Mouse (Mus musculus) thymus, postnatal 10 days (tissue): ENCODE measurements around the gene Vapb.

Experiments used
- DNase-seq, 2 experiments: peaks; one replicate each; pipeline ENCODE4 v3.0.0; 2021; ENCODE audit warnings: low spot score in 2 of 2

Gene Vapb

DNA sequence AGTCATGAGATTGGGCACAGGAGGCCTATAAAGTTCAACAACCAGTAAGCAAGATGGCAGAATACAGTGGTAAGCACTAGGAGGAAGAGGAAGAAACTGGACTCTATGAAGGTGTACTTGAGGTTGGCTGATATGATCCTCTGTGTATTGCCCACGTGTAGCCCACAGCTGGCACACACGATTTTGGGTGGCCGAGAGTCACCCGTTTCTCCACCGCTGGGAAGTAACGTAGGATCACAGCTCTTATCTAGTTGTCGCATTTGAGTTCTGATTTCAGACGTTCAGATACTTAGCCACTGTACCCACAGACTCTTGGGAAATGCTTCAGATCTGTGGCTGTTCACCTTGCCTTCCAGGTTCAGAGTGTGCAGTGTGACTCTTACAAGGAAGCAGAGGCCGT lies 921 bp downstream of the Vapb start:
- DNase-seq: no peak

DNA sequence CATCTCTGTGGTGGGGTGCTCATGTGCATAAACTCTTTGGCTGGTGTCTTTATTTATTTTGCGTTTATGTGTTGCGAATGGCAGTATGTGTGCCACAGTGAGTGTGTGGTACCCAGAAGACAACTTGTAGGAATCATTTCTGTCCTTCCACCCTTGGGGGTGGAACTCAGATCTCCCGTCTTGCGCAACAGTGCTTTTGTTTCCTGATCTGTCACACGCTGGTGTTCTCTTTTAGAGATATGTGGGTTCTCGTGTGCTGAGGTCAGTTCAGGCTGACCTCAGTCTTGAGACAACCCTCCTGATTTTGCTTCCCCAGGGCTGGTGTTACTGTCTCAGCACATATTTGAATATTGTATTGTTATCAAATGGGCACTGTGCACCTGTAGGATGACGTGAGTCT lies 1.8 kb downstream of the Vapb start:
- DNase-seq: no peak

DNA sequence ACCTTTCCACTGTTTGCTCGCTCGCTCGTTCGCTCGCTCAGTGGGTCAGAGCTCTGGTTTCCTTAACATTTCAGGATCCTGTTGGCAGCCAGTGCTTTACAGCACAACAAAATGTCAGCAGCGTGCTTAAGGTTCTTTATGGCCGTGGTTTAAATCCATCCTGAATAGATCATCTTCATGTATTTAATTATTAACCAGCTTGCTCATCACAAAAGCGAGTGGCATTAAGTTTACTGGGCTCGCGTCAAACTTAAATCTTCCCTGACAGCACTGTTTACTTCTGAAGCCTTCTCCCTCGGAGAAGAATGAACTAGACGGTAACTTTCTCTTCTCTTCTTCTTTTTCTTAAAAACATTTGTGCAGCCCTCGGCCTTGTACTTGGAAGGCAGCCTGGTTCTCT lies 4.8 kb downstream of the Vapb start:
- DNase-seq: no peak

DNA sequence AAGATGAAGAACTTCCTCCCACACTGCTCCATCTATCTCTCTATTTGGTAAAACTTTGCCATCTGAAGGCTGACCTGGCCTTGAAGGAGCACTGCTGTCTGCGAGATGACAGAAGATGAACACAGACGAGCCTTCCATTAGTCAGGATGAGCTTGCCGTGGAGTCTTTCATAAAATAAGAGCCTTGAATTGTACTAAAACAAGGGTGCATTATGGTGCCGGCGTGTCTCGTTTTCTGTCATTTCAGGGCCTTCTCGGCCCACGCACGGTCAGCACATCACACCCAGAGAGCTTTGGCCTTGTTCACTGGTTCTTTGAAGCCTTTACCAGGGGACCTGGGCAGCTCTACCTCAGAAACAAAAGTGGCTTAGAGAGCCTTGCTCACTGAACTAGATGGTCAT lies 5.4 kb downstream of the Vapb start:
- no peak for DNase-seq

DNA sequence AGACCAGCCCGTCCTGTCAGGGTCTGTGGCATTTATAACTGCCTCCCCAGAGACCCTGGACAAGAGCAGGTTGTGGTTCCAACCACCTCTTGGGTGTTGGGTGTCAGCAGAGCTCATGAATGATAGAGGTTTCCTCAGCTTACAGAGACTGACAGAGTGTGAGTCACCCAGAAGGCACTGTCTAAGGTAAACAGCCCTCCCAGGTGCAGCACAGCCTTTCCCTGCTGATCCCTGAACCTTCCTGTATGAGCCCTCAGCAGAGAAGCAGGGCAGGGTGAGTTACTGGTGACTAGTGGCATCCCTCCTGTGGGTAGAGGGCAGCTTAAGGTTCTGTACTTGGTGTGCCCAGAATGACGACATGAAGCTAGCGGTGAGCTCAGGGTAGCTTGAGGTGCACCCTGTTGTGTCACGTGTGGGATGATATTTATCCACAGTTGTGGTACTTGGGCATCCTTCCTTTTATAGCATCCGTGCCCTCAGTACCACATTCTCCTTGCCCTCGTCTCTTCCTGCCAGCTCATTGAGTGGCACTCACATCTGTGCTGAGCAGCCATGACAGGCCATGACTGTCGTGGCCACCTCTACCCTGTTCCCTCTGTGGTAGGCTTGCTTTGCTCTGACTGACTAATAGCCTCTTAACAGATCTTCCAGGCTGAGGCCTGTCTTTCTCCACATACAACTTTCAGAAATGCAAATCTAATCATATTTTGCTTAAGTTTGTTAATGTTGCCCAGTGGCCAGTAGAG lies 6.9 kb downstream of the Vapb start:
- DNase-seq: no peak

DNA sequence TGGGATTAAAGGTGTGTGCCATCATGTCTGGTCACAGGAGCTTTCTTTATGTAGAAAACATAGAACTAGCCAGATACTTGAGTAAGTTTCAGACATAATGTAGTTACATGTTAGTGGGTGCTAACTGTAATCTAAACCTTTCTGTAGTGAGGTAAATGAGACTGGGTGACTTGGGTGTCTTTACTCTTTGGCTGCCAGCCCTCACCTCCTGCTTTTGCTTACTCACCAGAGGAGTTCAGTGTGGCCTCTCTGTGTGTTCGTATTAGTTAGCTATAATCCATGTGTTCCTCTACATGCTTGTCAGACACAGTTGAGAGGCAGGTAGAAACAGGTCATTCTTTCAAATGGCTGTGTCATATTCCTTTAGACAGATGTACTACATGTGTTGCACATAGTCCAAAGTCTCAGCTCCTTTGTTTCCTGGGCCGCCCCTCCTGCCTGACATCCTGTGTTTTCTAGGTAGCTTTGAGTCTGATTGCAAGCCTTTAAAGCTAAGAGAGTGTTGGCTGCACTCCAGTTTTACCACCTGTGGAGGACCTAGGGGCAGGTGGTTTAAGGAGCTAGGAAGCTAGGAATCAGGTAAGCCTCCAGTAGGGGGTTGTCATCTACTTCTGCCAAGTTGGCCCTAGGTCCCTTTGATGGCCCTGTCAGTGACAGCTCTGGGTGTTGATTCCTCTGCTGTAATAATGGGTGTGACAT lies 11.8 kb downstream of the Vapb start:
- no peak for DNase-seq

DNA sequence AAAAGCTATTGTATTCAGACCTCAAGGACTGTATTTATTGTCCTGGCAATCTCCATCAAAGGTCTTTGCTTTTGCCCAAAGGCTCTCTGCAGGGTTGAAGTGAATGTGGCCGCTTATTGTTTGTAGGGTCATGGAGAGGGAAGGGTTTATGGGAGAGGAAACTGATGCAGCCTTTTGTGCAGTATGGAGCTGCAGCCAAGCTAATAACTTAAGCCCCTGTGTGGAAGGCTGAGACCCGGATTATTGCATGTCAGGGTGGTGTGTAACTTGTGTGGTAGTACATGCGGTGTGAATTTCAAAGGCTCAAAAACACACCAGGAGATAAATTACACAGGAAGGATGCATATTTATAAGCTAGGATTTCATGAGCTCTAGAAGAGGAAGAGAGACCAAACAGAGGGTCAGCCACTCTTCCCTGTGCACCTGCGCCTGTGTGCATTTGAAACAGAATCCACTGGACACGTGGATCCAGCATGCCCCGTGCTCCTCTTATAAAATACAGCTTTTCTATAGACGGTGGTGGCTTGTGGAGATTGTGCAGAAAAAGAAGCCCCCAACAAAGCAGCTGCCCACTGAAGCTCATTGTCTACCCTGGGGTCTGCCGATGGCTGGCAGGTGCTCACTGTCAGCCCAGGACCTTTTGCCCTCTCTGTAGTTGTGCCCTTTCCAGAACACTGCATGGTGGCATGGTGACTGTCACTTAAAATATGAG lies 18.3 kb downstream of the Vapb start:
- DNase-seq: no peak

DNA sequence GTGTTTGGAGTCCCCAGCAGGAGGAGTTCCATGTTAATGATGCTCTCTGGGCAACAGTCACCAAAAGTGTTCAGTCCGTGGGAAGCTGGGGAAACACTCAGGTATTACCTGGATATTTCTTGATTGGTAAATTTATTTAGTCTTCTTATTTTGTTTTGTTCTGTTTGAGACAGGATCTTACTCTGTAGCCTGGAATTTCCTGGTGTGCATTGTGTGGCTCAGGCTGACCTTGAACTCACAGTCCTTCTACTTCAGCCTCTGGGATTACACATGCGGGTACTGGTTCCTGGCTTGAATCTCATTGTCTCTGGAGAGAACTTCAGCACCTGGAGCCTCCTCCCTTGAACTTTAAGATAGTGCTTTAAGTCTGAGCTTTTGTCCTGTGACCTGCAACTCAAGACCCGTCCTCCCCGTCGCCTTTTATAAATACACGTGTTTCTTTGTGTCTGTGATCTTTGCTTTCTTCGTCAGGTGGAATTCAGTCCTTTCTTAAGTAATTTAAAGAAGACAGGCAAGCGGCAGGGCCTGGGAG lies 20.4 kb downstream of the Vapb start:
- no peak for DNase-seq

DNA sequence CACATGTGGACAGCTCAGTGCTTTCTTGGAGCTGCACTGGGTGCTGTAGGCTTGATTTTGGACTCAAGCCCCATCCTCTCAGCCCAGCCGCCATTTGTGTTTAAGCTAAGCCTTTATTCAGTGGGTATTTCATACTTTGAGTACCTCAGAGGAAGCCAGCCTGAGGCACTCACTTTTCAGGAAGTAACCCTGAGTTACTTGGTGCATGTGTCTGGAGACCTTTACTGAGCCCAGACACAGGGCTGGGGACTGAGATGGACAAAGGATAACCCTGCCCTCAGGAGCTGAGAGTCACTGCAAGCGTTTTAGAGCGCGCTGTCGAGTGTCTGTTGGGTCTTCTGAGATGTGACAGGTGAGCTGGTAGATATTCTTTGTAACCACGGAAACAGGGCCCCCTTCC lies 23.3 kb downstream of the Vapb start:
- no peak for DNase-seq

DNA sequence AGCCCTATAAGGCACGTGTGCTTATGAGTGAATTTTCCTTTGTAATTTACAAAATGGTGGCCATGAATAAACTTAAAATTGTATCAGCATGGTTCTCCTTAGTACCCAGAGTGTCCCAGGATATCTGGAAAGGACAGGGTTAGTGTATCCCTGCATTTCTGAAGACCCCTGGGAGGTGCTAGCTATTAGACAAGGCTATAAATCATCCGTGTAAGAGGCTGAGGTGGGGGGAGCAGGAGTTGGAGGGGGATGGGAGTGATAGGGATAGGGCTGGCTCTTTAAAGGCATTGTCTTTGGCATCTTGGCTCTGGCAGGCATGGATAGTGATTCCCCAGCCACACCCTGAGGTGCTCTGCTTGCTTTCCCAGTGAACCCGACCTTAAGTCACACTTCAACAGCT lies 27.3 kb downstream of the Vapb start:
- no peak for DNase-seq

DNA sequence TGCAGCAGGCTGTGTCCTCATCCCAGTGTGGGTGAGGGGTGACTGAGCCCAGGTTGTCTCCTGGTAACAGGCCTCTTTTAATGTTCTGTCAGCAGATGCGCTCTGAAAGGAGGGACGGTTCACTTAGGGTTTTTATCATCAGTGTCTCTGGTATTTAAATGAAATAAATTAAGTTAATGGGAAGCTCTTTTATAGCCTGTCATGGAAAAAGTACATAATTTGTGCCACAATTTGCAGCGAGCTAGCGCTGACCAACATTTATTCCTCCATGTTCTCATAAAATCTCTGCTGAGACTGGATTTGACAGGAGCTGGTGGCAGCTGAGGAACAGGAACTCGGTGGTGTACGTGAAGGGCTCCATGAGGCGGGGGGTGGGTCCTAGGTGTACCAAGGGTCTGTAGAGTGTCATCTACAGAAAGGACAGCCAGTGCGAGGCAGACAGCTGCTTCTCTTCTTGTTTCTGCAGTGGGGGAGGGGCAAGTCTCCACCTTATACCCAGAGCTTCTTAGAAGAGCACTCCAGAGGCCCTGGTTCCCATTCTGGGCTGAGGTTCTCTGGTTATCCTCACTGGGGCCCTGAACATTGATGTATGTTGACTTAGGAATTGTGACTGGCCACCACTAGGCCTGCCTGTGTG lies 30.8 kb downstream of the Vapb start:
- no peak for DNase-seq

DNA sequence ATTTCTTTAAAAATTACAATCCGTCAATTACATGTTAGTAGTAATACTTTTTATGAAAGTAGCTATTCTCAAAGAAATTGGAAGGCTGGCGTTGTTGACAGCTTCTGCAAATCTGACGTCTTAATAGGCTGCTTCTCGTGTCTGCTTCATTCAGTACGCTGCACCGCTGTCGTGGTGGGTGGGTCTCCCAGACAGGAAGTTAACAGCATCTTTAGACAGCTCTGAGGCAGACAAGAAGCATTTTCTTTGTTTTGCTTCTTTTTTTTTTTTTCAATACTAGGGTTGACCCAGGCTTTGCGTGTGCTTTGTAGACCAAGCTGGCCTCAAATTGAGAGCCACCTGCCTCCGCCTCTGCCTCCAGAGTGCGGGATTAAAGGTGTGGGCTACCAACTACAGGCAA lies 31.9 kb downstream of the Vapb start:
- peak; percentile 20 to 31 for DNase-seq

DNA sequence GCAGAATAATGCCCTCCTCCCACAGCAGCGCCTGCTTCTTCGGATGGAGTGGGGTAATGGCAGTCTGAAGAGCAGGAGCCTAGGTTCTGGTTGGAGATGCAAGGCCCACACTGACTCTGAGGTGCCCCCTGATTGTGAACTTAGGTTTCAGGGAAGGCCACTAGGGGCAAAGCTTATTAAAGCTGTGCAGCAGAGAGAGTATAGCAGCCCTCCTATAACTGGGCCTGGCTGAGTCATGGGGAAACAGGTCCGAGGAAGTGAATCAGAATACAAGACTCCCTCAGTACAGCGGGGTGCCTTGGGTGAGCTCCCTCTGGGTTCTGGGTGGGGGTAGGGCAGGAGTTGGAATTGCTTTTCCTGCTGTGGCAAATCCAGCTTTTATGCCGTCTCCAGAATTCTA lies 33.3 kb downstream of the Vapb start:
- DNase-seq: no peak

DNA sequence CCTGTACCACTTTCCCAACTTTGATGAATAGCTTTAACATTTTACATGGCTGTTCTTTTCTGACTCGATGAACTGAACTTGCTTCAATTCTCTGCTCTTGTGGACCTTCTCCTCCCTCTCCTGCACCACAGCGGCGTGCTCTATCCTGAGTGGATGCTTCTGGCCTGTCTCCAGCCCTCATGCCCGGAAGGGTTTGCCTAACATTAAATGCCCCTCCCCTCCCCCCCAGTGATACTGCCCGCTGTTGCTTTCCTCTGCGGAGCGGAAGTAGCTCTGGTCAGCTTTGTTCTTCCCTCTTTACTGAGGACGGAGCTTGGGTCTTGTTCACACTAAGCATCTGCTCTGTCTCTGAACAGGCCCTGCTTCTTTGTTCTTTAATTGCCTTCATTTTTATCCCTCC lies 34.4 kb downstream of the Vapb start:
- DNase-seq: no peak

DNA sequence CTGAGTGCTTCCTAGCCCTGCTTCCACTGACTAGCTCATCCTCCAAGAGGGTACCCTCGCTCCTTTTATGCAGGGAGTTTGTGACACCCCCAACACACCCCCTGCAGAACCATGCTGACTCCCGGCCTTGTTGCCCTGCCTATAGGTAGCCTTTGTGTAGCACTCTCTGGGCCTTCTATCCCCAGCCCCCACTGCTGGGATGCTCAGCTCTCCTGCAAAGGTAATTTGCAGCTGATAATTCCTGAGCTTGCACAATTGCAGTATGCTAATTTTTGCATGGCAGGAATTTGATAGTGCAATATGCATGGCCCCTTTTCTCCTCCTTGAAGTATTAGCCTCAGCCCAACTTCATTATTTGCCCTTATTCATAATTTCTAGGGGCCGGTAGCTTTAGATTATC lies 38.2 kb downstream of the Vapb start:
- no peak for DNase-seq

DNA sequence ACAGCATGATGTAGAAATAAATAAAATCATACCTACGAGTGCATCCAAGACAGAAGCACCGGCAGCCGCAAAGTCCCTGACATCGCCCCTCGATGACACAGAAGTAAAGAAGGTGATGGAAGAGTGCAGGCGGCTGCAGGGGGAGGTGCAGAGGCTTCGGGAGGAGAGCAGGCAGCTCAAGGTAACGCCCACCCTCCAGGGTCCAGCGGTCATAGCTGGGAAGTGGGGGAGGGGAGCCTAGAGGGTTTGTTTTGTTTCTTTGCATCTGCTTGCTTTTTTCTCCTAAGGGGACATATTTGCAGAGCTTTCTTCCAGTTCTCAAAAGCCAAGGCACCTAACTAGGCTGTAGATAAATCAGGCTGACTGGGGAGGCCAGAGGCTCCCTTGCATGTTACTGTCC lies 38.8 kb downstream of the Vapb start:
- no peak for DNase-seq

DNA sequence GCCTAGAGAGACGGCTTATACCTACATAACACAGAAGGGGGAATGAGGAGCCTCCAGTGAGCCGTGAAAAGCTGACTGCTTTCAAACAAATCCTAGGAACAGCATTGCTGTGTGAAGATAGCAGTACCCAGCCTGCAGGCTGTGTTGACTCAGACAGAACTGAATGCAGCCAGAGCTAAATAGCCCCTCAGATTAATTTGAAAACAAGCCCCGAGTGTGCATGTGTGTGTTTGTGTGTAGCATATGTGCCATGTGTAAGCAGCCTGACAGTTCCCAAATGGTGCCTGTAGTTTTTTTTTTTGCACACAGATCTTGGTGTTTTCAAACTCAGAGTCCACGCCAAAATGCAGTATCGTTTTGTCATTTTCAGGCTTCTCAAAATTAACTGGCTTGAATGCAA lies 43.6 kb downstream of the Vapb start:
- DNase-seq: no peak

DNA sequence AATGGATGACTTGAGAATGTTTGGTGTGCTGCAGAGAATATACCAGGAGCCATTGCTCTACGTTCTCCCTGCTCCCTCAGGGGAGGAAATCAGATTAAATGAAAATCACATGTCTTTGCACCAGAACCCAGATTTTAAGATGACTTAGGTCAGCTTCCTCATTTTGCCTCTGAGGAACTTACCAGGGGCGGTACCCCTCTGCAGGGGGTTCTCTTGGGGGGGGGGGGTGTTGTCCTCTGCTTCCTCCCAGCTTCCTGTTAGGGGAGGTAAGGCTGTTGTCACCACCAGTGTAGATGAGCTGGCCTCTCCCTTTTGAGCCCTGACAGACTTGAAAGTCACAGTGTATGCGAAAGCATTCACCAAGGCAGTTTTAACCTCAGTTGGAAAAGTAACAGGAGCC lies 47.1 kb downstream of the Vapb start:
- no peak for DNase-seq

DNA sequence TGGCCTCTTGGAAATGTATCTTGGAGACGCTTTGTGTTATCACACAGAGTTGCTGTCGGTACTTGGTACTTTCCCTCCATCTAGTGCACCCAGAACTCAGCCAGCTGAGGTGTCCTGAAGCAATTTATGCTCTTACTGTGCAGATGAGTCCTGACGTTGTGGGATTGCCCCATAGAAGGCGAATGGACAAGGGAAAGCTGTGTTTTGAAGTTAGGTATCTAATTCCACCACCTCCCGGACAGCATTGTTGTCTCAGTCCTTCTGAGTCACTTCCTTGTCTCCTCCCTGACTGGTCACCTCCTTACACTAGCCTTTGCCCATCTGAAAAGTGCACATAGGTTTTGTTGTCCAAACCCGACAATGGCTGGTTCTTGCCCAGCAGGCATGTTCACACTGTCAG lies 47.6 kb downstream of the Vapb start:
- DNase-seq: no peak

DNA sequence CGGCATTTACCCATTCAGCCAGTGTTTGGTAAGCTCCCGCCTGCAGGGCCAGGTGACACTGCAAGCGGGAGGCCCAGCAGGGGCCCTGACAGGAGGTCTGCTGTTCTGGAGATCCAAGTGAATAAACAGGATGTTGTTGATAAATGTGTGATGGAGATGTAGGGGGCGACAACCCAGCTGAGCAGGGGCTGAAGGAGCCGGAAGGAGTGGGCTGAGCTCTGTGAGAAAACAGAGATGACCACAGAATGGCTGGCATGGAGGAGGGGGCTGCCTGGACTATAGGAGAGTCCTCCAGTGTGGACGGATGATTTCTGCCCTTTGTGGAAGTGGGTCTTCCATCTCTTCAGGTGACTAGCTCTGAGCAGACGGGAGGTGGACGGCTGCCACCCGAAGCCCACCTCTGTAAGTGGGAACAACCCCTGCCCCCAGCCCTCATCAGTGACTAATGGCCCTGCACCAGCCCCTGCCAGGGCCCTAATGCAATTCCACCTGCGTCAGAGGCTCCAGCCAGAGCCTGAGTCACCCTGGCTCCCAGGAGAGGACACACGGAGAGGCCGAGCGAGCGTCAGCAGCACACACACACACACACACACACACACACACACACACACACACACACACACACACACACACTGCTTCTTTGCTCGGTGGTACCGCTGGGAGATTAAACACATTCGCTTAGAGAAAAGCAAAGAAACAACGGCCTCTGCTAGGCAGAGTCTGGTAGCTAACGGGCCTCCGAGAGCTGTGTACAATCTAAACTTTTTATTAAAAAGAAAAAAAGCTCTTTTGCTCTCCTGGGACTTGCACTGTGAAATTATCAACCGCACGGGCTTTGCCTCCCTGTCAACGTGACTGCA lies 52.9 kb downstream of the Vapb start:
- DNase-seq: no peak
